Mouse (Mus musculus) heart, postnatal 0 days (tissue): ENCODE results near the gene Bbip1.

Experiments
- CTCF ChIP-seq: IDR thresholded peaks from 2 replicates; pipeline ENCODE4 v1.5.1; 2016; ENCODE audit warnings: antibody characterized with exemption, control low read depth, low read depth
- EP300 ChIP-seq: IDR thresholded peaks from 2 replicates; pipeline ENCODE4 v1.6.1; 2016; ENCODE audit warnings: antibody characterized with exemption, low read depth

DNA sequence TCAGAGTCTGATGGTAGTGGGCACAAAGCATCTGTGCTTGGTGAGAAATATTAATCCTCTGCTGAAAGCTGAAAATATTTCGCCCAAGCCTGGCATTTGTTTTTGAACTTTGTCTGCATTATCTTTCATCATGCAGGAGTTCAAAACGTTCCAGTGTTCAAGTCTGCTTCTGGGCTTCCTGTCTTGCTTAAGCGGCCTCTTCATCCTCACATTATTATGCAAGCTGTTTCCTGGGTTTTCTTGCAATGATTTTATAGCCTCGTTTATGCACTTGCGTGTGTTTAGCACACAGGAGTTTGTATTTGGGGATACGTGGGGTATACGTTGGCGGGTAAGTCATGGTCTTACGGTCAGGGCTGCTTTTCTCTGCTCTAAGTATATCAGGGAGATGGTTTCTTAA, 56.1 kb downstream of the Bbip1 start:
- TF ChIP-seq EP300 (no peak), CTCF (no peak)
